Mouse (Mus musculus): Measurements from ENCODE around the gene Pfkfb3. TPM values are rescaled to one million over a fixed set of nuclear protein-coding genes. Genes with fewer than 3 reads are reported as not detected.

Pfkfb3 gene
- polyA plus RNA-seq, 1 experiment from 2014 or later = 14.1 TPM

DNA sequence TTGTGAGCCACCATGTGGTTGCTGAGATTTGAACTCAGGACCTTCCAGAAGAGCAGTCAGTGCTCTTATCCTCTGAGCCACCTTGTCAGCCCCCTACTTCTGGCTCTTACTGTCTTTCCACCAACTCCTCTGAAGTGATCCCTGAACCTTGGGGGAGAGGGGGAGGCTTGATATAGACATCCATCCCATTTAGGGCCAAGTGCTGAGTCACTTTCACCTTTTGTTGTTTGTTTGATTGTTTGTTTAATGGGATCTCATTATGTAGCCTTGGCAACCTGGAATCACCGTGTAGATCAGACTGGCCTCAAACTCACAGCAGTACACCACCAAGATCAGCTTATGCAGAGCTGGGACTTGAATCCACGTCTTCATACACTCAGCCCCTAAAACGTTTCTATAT, 3.4 kb upstream of the Pfkfb3 start:
- DNase-seq (ENCODE audit: low spot score) = peak; percentile 44
- no peaks in the 10 kb centered on the region for H3K36me3 ChIP-seq (ENCODE audit: control insufficient read depth, insufficient read depth, low read length)
- WGBS = 67% methylated on average over 3 of the region's 3 CpGs

DNA sequence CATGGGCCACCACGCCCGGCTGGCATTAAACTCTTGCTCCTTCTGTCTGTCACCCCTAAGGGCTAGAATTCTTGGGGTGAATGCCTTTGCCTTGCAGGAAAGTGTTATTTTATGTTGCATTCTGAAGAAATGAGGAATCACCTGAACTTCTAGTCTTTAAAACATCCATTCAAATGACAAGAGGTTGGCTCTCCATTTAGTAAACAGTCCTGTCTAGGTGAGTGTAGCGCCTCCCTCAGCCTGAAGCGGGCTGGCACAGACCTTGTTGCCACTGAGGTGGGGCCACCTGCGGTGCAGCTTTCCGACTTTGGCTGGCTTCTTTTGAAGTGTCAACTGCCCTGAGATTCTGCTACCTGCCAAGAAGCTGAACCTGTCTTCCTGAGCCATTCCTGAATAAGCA, 1.4 kb upstream of the Pfkfb3 start:
- H3K36me3 ChIP-seq (ENCODE audit: control insufficient read depth, insufficient read depth, low read length) = no peaks in the 10 kb centered on the region
- no peaks in the 10 kb centered on the region for H3K9me3 ChIP-seq (ENCODE audit: control insufficient read depth, low read length)
- ATAC-seq (replicated peaks; ENCODE audit: low FRiP score) (no peak), DNase-seq (ENCODE audit: low spot score) (no peak)
- peaks cover 18% of the 10 kb centered on the region for H3K27me3 ChIP-seq (ENCODE audit: control insufficient read depth, insufficient read depth, low read length)
- H3K4me2 ChIP-seq (ENCODE audit: low read depth, low read length, severe bottlenecking) = no peak overlapping the region
- no peak overlapping the region for H3K9ac ChIP-seq (ENCODE audit: low read length)
- no peak overlapping the region for H3K27ac ChIP-seq (ENCODE audit: low read depth, low read length)
- H3K4me1 ChIP-seq (replicated peaks; ENCODE audit: control insufficient read depth, insufficient read depth, low read length) = peaks cover 15% of the 10 kb centered on the region; the same call in 1 of the 2 replicates
- H3K4me3 ChIP-seq (ENCODE audit: low read depth, low read length) = no peak overlapping the region
- 54% methylated on average over 6 of the region's 6 CpGs for WGBS

More for the DNA sequence above, 3.4 kb upstream of the Pfkfb3 start:
- peaks cover 18% of the 10 kb centered on the region for H3K27me3 ChIP-seq (ENCODE audit: control insufficient read depth, insufficient read depth, low read length)
- peaks cover 15% of the 10 kb centered on the region; the same call in 1 of the 2 replicates for H3K4me1 ChIP-seq (replicated peaks; ENCODE audit: control insufficient read depth, insufficient read depth, low read length)
- H3K9ac ChIP-seq (ENCODE audit: low read length) = no peak overlapping the region
- ATAC-seq (replicated peaks; ENCODE audit: low FRiP score) = no peak
- H3K27ac ChIP-seq (ENCODE audit: low read depth, low read length) = no peak overlapping the region
- H3K4me2 ChIP-seq (ENCODE audit: low read depth, low read length, severe bottlenecking) = no peak overlapping the region
- no peak overlapping the region for H3K4me3 ChIP-seq (ENCODE audit: low read depth, low read length)
- no peaks in the 10 kb centered on the region for H3K9me3 ChIP-seq (ENCODE audit: control insufficient read depth, low read length)

DNA sequence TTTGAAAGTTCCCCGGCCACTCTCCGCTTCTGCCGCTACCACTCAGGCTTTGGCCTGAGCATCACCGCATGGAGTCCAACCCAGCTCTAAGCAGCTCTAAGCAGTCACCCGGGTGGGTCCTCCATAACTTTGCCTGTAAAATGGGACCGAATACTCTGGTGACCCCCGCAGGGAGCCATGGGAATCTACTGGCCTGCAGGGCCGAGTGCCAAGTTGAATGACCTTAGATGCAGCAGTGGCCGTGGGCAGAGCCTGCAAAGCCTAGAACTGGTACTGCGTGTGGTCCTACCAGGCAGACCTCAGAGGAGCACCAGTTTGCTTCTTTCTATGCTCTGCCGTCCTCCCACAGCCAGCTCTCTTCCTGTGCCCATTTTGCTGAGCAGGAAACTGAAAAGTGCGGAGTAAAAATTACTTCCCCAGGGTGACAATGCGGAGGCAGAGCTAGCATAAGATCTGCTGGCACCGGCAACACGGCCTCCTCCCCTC, 868 bp downstream of the Pfkfb3 start:
- peak overlapping the region; percentile 98 for H3K4me2 ChIP-seq (ENCODE audit: low read depth, low read length, severe bottlenecking)
- peak overlapping the region; percentile 49 for H3K4me3 ChIP-seq (ENCODE audit: low read depth, low read length)
- DNase-seq (ENCODE audit: low spot score) (peak; percentile 69), ATAC-seq (replicated peaks; ENCODE audit: low FRiP score) (peak; percentile 21)
- 3% methylated on average over 15 of the region's 15 CpGs for WGBS
- H3K27ac ChIP-seq (ENCODE audit: low read depth, low read length) = no peak overlapping the region
- peaks cover 15% of the 10 kb centered on the region; the same call in 1 of the 2 replicates for H3K4me1 ChIP-seq (replicated peaks; ENCODE audit: control insufficient read depth, insufficient read depth, low read length)
- peak overlapping the region; percentile 56 for H3K9ac ChIP-seq (ENCODE audit: low read length)
- H3K36me3 ChIP-seq (ENCODE audit: control insufficient read depth, insufficient read depth, low read length) = no peaks in the 10 kb centered on the region
- peaks cover 18% of the 10 kb centered on the region for H3K27me3 ChIP-seq (ENCODE audit: control insufficient read depth, insufficient read depth, low read length)
- H3K9me3 ChIP-seq (ENCODE audit: control insufficient read depth, low read length) = no peaks in the 10 kb centered on the region

DNA sequence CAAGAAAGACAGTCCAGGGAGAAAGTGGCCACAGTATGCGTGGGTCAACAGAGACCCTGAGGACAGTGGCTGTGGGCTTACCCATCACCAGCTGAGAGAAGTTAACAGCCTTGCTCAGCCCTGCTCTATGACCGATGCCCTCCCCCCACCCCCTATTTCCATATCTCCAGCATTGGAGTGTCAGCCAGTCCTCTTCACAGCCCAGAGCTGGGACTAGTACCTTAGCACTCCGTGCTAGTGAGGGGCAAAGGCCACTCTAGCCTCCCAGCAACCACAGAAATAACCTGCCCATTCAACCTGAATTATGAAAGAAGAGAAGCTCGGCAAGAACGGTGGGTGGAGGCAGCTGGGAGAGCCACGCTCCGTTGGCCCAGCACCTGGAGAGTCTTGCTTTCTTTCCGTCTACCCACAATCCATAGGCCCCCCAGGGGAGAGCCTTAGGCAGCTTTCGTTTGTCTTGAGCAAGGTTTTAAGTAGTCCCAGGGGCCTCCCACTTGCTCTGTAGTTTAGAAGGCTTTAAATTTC, 1.5 kb downstream of the Pfkfb3 start:
- 6% methylated on average over 9 of the region's 9 CpGs for WGBS
- Histone ChIP-seq H3K4me2 (ENCODE audit: low read depth, low read length, severe bottlenecking) (peak overlapping the region; percentile 98), H3K36me3 (ENCODE audit: control insufficient read depth, insufficient read depth, low read length) (no peaks in the 10 kb centered on the region), H3K4me3 (ENCODE audit: low read depth, low read length) (no peak overlapping the region), H3K27ac (ENCODE audit: low read depth, low read length) (no peak overlapping the region), H3K9ac (ENCODE audit: low read length) (no peak overlapping the region), H3K27me3 (ENCODE audit: control insufficient read depth, insufficient read depth, low read length) (peaks cover 18% of the 10 kb centered on the region), H3K4me1 (replicated peaks; ENCODE audit: control insufficient read depth, insufficient read depth, low read length) (peaks cover 15% of the 10 kb centered on the region; the same call in 1 of the 2 replicates), H3K9me3 (ENCODE audit: control insufficient read depth, low read length) (no peaks in the 10 kb centered on the region)
- peak; percentile 34 for ATAC-seq (replicated peaks; ENCODE audit: low FRiP score)
- DNase-seq (ENCODE audit: low spot score) = peak; percentile 53

DNA sequence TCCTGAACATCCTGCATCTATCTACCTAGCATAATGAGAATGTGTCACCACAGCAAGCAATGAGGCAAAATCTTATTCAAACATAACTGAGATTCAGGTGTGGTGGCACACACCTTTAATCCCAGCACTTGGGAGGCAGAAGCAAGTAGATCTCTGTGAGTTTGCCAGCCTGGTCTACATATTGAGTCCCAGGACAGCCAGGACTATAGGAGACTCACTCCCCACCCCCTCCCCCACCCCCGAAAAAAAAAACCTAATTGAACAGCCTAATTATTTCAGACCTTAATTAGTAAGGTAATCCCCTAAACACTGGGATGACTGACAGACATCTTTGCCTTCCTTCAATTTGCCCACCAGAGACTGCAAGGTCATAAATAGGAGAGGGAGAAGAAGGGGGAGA, 2.2 kb downstream of the Pfkfb3 start:
- Histone ChIP-seq H3K4me3 (ENCODE audit: low read depth, low read length) (no peak overlapping the region), H3K4me1 (replicated peaks; ENCODE audit: control insufficient read depth, insufficient read depth, low read length) (peaks cover 15% of the 10 kb centered on the region; the same call in 1 of the 2 replicates), H3K27me3 (ENCODE audit: control insufficient read depth, insufficient read depth, low read length) (peaks cover 18% of the 10 kb centered on the region), H3K27ac (ENCODE audit: low read depth, low read length) (no peak overlapping the region), H3K9ac (ENCODE audit: low read length) (no peak overlapping the region), H3K9me3 (ENCODE audit: control insufficient read depth, low read length) (no peaks in the 10 kb centered on the region), H3K36me3 (ENCODE audit: control insufficient read depth, insufficient read depth, low read length) (no peaks in the 10 kb centered on the region), H3K4me2 (ENCODE audit: low read depth, low read length, severe bottlenecking) (no peak overlapping the region)
- DNase-seq (ENCODE audit: low spot score) (peak; percentile 52), ATAC-seq (replicated peaks; ENCODE audit: low FRiP score) (peak; percentile 29; the same call in 1 of the 2 replicates)
- 25% methylated on average over 1 of the region's 1 CpGs for WGBS

DNA sequence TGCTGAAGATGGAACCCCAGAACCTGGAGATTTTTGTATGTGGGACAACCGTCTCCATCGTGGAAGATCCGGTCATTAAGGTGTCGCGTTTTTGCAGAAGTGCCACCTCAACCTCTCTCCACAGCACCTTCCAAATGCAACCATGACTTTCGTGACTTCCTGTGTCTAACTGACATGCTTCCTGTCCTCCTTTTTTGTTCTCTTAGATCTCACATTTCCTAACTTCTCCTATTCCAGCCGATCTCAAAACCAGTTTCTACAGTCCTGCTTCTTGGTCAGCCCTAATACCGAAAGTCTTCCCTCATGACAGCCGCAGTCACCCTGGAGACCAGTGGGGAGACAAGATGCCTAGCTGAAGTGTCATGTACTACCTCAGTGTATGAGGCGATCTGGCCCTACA, 5.4 kb downstream of the Pfkfb3 start:
- no peaks in the 10 kb centered on the region for H3K36me3 ChIP-seq (ENCODE audit: control insufficient read depth, insufficient read depth, low read length)
- peaks cover 10% of the 10 kb centered on the region for H3K27me3 ChIP-seq (ENCODE audit: control insufficient read depth, insufficient read depth, low read length)
- H3K9me3 ChIP-seq (ENCODE audit: control insufficient read depth, low read length) = no peaks in the 10 kb centered on the region
- H3K4me1 ChIP-seq (replicated peaks; ENCODE audit: control insufficient read depth, insufficient read depth, low read length) = peaks cover 10% of the 10 kb centered on the region; the same call in 1 of the 2 replicates
- H3K9ac ChIP-seq (ENCODE audit: low read length) = no peak overlapping the region
- no peak overlapping the region for H3K4me3 ChIP-seq (ENCODE audit: low read depth, low read length)
- WGBS = 92% methylated on average over 10 of the region's 10 CpGs
- ATAC-seq (replicated peaks; ENCODE audit: low FRiP score) (no peak), DNase-seq (ENCODE audit: low spot score) (no peak)
- H3K4me2 ChIP-seq (ENCODE audit: low read depth, low read length, severe bottlenecking) = no peak overlapping the region
- no peak overlapping the region for H3K27ac ChIP-seq (ENCODE audit: low read depth, low read length)

DNA sequence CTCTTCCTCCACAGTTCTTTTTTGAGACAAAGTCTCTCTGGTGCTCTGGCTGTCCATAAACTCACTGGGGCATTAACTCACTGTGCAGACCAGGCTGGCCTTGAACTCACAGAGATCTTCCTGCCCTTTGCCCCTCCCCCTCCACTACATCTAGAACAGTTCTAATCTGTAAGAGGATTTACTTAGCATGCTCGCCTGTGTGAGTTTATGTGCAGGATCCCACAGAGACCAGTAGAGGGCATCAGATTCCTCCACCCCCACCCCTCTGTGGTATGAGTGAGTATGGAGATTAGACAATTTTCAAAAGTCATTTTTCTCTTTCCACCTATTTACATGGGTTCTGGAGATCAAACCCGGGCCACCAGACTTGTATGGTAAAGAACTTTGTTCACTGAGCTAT, 6.3 kb downstream of the Pfkfb3 start:
- Histone ChIP-seq H3K4me2 (ENCODE audit: low read depth, low read length, severe bottlenecking) (no peak overlapping the region), H3K9ac (ENCODE audit: low read length) (no peak overlapping the region), H3K36me3 (ENCODE audit: control insufficient read depth, insufficient read depth, low read length) (no peaks in the 10 kb centered on the region), H3K4me3 (ENCODE audit: low read depth, low read length) (no peak overlapping the region), H3K9me3 (ENCODE audit: control insufficient read depth, low read length) (no peaks in the 10 kb centered on the region), H3K4me1 (replicated peaks; ENCODE audit: control insufficient read depth, insufficient read depth, low read length) (peaks cover 3% of the 10 kb centered on the region; the same call in 1 of the 2 replicates), H3K27me3 (ENCODE audit: control insufficient read depth, insufficient read depth, low read length) (peaks cover under 1% of the 10 kb centered on the region; the same call in 1 of the 2 replicates), H3K27ac (ENCODE audit: low read depth, low read length) (no peak overlapping the region)
- no peak for ATAC-seq (replicated peaks; ENCODE audit: low FRiP score)
- WGBS = 61% methylated on average over 2 of the region's 2 CpGs
- no peak for DNase-seq (ENCODE audit: low spot score)

DNA sequence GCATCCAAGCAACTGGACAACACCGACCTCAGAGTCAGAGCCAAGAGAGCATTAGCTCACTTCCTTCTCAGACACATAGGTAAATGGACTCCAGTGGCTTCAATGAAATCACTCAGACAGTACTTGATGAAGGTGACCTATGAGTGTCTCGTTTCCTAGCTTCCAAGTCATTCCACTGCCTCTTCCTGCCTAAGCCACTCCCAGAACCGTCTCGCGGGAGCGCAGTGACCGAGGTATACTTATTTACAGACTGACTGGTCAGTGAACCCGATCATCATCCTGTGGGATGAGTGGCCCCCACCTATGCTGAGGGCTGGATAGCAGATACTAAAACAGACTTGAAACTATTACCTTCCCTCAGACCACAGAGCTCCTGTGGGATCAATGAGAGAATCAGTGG, 7.8 kb downstream of the Pfkfb3 start:
- WGBS = 88% methylated on average over 8 of the region's 8 CpGs
- H3K4me1 ChIP-seq (replicated peaks; ENCODE audit: control insufficient read depth, insufficient read depth, low read length) = no peaks in the 10 kb centered on the region
- H3K4me2 ChIP-seq (ENCODE audit: low read depth, low read length, severe bottlenecking) = no peak overlapping the region
- H3K9me3 ChIP-seq (ENCODE audit: control insufficient read depth, low read length) = no peaks in the 10 kb centered on the region; the same call in 1 of the 2 replicates
- no peak overlapping the region for H3K4me3 ChIP-seq (ENCODE audit: low read depth, low read length)
- no peaks in the 10 kb centered on the region for H3K27me3 ChIP-seq (ENCODE audit: control insufficient read depth, insufficient read depth, low read length)
- H3K9ac ChIP-seq (ENCODE audit: low read length) = no peak overlapping the region
- ATAC-seq (replicated peaks; ENCODE audit: low FRiP score) (no peak), DNase-seq (ENCODE audit: low spot score) (no peak)
- H3K36me3 ChIP-seq (ENCODE audit: control insufficient read depth, insufficient read depth, low read length) = no peaks in the 10 kb centered on the region
- no peak overlapping the region for H3K27ac ChIP-seq (ENCODE audit: low read depth, low read length)

DNA sequence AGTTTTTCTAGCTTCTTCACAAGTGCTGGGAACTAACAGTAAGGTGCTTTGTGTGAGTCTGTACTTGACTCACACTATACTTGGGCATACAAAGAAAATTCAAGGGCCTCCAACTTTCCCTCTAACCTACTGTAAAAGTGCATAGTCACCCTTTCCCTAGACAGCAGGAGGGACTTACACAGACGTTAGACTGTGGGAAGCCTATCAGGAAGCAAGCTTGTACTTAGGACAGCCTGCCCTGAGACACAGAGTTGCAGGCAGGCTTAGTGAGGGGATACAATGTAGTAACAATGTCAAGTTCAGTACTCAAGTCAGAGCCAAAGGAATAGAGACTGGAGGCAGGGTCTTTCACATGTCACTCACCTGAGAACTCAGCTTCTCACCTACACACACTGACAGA, 8.5 kb downstream of the Pfkfb3 start:
- Histone ChIP-seq H3K9ac (ENCODE audit: low read length) (no peak overlapping the region), H3K4me1 (replicated peaks; ENCODE audit: control insufficient read depth, insufficient read depth, low read length) (no peaks in the 10 kb centered on the region), H3K27me3 (ENCODE audit: control insufficient read depth, insufficient read depth, low read length) (no peaks in the 10 kb centered on the region), H3K4me3 (ENCODE audit: low read depth, low read length) (no peak overlapping the region), H3K9me3 (ENCODE audit: control insufficient read depth, low read length) (no peaks in the 10 kb centered on the region; the same call in 1 of the 2 replicates), H3K36me3 (ENCODE audit: control insufficient read depth, insufficient read depth, low read length) (no peaks in the 10 kb centered on the region), H3K4me2 (ENCODE audit: low read depth, low read length, severe bottlenecking) (no peak overlapping the region), H3K27ac (ENCODE audit: low read depth, low read length) (no peak overlapping the region)
- DNase-seq (ENCODE audit: low spot score) = no peak
- no peak for ATAC-seq (replicated peaks; ENCODE audit: low FRiP score)
- WGBS = 44% methylated on average over 1 of the region's 1 CpGs
